Mouse (Mus musculus) embryo, embryonic 10.5 days (tissue): ENCODE measurements around the gene Emc8.

Experiments
- DNase-seq: peaks from one replicate; pipeline ENCODE4 v3.0.0-alpha.2; 2015; ENCODE audit warnings: low spot score

The Emc8 gene

GRCm38 (mm10) chr8:120668374-120668905, at the start of gene Emc8:
TSS of gene Emc8 (minus strand) at chr8:120668573.
- DNase-seq, result no peak

- no peak for DNase-seq
Measured at GRCm38 (mm10) chr8:120715996-120716680, 47.8 kb upstream of the Emc8 start.

- DNase-seq, result no peak
Measured at GRCm38 (mm10) chr8:120715200-120715599, 46.8 kb upstream of the Emc8 start.

GRCm38 (mm10) chr8:120709176-120709575, 40.8 kb upstream of the Emc8 start:
- DNase-seq, result no peak

GRCm38 (mm10) chr8:120706193-120706592, 37.8 kb upstream of the Emc8 start:
- no peak for DNase-seq

GRCm38 (mm10) chr8:120705163-120705562, 36.8 kb upstream of the Emc8 start:
- no peak for DNase-seq

- DNase-seq, result no peak
Measured at GRCm38 (mm10) chr8:120704203-120704602, 35.8 kb upstream of the Emc8 start.

- DNase-seq, result no peak
Measured at GRCm38 (mm10) chr8:120701758-120702465, 33.5 kb upstream of the Emc8 start.

- no peak for DNase-seq
Measured at GRCm38 (mm10) chr8:120700053-120700452, 31.7 kb upstream of the Emc8 start.

- DNase-seq, result no peak
Measured at GRCm38 (mm10) chr8:120699565-120699964, 31.2 kb upstream of the Emc8 start.

- no peak for DNase-seq
Measured at GRCm38 (mm10) chr8:120699079-120699478, 30.7 kb upstream of the Emc8 start.

- DNase-seq, result no peak
Measured at GRCm38 (mm10) chr8:120698426-120698825, 30.1 kb upstream of the Emc8 start.

- no peak for DNase-seq
Measured at GRCm38 (mm10) chr8:120697979-120698272, 29.6 kb upstream of the Emc8 start.

GRCm38 (mm10) chr8:120697154-120697978, 29.0 kb upstream of the Emc8 start:
- no peak for DNase-seq

GRCm38 (mm10) chr8:120696401-120697153, 28.2 kb upstream of the Emc8 start:
- no peak for DNase-seq

- DNase-seq, result peak; percentile 55
Measured at GRCm38 (mm10) chr8:120693861-120694493, 25.6 kb upstream of the Emc8 start.

GRCm38 (mm10) chr8:120692934-120693333, 24.6 kb upstream of the Emc8 start:
- no peak for DNase-seq

GRCm38 (mm10) chr8:120688511-120688910, 20.1 kb upstream of the Emc8 start:
- no peak for DNase-seq

GRCm38 (mm10) chr8:120687786-120688185, 19.4 kb upstream of the Emc8 start:
- no peak for DNase-seq

GRCm38 (mm10) chr8:120686576-120686975, 18.2 kb upstream of the Emc8 start:
- DNase-seq, result no peak

- DNase-seq, result no peak
Measured at GRCm38 (mm10) chr8:120686051-120686450, 17.7 kb upstream of the Emc8 start.
